Mouse (Mus musculus) liver, embryonic 15.5 days (tissue): Measurements from ENCODE around the gene Fabp1. TPM values are rescaled to one million over a fixed set of nuclear protein-coding genes. Genes with fewer than 3 reads are reported as not detected.
A peak's percentile ranks its signal among the peaks of the same experiment; 100 is the strongest.

ENCODE experiments used
- ATAC-seq: fragments of 200-750 bp; cut with Nextera tagmentation; 2 replicates; pipeline ENCODE4 v1.8.0; 2017; ENCODE audit warnings: moderate number of reproducible peaks, mild to moderate bottlenecking, moderate library complexity; ENCODE audit not compliant: insufficient read depth
- H3K27ac ChIP-seq: fragments of 300-500 bp; sonication (generic); replicated peaks from 2 replicates; pipeline ENCODE4 v1.5.1; 2015; ENCODE audit warnings: mild to moderate bottlenecking, inconsistent platforms
- H3K27me3 ChIP-seq: fragments of 300-500 bp; sonication (generic); 2 replicates; pipeline ENCODE4 v1.6.1; 2015; ENCODE audit warnings: mild to moderate bottlenecking, inconsistent platforms
- H3K36me3 ChIP-seq: fragments of 300-500 bp; sonication (generic); replicated peaks from 2 replicates; pipeline ENCODE4 v1.6.1; 2015; ENCODE audit warnings: moderate library complexity, mild to moderate bottlenecking, inconsistent platforms
- H3K4me1 ChIP-seq: fragments of 300-500 bp; sonication (generic); replicated peaks from 2 replicates; pipeline ENCODE4 v1.6.1; 2015; ENCODE audit warnings: inconsistent platforms
- H3K4me2 ChIP-seq: fragments of 300-500 bp; sonication (generic); 2 replicates; pipeline ENCODE4 v1.6.1; 2015; ENCODE audit warnings: moderate library complexity, mild to moderate bottlenecking, inconsistent platforms
- H3K4me3 ChIP-seq: fragments of 300-500 bp; sonication (generic); replicated peaks from 2 replicates; pipeline ENCODE4 v1.5.1; 2015; ENCODE audit warnings: mild to moderate bottlenecking, inconsistent platforms
- H3K9ac ChIP-seq: fragments of 300-500 bp; sonication (generic); 2 replicates; pipeline ENCODE4 v1.6.1; 2015; ENCODE audit warnings: moderate library complexity, mild to moderate bottlenecking, inconsistent platforms
- H3K9me3 ChIP-seq: fragments of 300-500 bp; sonication (generic); replicated peaks from 2 replicates; pipeline ENCODE4 v1.6.1; 2016; ENCODE audit warnings: inconsistent platforms
- WGBS: fragments of 180-500 bp; shearing (Covaris S2); methylation state at CpG from one replicate; pipeline ENCODE4 v1.1.7; 2015; ENCODE audit warnings: mixed read lengths; ENCODE audit not compliant: insufficient replicate concordance; 5-methylcytosine and 5-hydroxymethylcytosine counted together
- polyA plus RNA-seq: library from polyadenylated mRNA; unstranded; fragments of >200 nt; fragmentation: Nextera tagmentation; extraction: Ambion mirVana; gene quantifications from 2 replicates; pipeline ENCODE4 v1.2.1, GENCODE M21; 2015

Gene Fabp1
- polyA plus RNA-seq, 1 experiment from 2014 or later = 489 TPM

DNA sequence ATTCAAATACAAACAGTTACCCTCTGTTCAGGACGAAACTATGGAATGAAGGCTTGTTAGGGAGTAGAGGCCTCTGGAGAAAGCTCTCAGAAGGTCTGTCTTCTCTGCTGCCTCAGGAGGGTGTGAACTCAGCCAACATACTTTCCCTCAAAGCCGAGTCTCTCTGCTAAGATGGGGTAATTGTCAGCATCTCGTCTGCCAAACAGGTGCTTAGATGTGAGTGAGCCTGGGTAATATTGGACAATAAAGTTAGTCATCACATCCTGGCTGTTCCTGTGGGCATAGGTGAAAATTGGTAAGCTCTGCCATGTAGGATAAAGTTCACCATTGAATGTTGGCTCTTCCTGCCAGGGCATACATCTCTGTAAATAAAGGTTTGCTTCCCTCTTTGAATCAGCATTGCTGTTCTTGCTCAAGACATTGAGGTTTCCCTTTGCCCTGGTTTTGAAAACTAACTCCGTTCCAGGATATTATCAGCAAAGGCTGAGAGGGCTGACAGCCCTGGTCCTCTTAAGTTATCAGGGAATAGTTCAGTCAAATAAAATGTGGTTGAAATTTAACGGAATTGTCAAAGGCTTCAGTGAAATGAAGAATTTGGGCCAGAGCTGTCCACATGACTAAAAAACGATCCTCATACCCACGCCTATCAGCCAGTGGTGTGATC is 14.6 kb upstream of the Fabp1 start:
- Histone ChIP-seq H3K4me3 (no peak overlapping the region), H3K9me3 (no peaks in the 10 kb centered on the region), H3K36me3 (no peaks in the 10 kb centered on the region), H3K27ac (no peak overlapping the region), H3K9ac (no peak overlapping the region), H3K4me2 (no peak overlapping the region), H3K27me3 (no peaks in the 10 kb centered on the region), H3K4me1 (no peaks in the 10 kb centered on the region)
- no peak for ATAC-seq
- WGBS = 52% methylated on average over 7 of the region's 7 CpGs

DNA sequence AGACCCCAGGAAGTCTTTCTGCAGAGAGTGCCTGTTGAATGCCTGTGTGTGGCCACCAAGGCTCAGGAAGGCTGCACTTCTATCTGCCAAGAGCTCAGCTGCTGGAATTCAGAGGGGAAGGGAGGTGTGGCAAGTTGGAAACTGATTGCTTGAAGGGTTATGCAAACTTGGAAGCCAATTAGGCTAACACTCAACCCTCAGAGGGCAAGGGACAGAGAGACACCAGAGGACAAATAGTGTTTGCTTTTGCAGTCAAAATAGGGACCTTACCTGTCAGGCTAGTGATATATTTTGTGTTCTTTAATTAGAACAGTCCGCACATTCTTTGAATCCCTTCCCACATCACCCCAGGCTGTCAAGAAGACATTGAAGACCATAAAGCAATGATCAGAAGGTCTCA is 10.0 kb upstream of the Fabp1 start:
- ATAC-seq = no peak
- Histone ChIP-seq H3K4me3 (no peak overlapping the region), H3K9ac (no peak overlapping the region), H3K4me1 (0 out of 2 replicates have a peak, but pooled peaks cover 4% of the 10 kb centered on the region), H3K27me3 (no peaks in the 10 kb centered on the region), H3K4me2 (no peak overlapping the region), H3K36me3 (no peaks in the 10 kb centered on the region), H3K27ac (no peak overlapping the region), H3K9me3 (no peaks in the 10 kb centered on the region)
- WGBS = 62% methylated on average over 1 of the region's 1 CpGs

DNA sequence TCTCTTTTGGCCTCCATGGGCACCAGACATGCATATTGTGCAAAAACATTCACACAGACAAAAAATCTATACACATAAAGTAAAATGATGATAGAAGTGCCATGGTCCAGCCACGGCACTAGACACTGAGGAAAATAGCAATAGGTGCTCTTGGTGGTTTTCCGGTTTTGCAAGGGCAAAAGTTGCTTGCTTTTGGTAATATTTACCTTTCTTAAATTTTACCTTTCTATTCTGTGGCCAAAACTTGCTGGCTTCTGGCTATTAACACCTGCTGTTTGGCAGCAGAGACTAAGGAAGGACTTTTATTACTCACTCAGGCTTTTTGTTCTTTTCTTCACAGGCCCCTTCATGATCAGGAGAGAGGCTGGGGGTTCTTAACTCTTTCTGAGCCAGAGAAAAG is 9.1 kb upstream of the Fabp1 start:
- WGBS = 81% methylated on average over 2 of the region's 2 CpGs
- no peaks in the 10 kb centered on the region for H3K36me3 ChIP-seq

DNA sequence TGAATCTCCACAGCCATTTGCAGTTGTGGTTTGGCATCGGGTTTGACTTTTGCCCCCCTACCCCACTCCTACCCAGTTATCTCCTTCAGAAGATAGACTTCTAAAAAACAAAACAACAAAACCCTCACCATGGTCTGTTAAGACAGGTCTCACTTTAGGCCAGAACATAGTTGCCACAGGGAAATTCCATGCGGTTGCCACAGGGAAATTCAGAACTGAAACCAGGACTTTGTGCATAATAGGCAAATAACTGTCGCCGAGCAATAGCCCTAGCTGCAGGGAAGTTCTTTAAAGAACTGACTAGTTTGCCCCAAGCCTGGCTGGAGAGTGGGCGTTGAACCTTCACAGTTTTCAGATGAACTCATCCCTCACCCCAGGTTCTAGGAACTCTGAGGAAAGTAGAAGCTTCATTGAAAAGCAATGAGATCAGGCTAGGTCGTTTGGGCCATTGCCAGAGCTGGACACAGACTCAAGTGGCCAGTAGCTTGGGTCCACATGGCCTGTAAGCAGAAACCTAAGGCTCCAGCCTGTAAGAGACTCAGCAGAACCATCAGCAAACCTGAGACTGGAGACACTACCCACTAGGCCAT is 6.4 kb upstream of the Fabp1 start:
- Histone ChIP-seq H3K36me3 (no peaks in the 10 kb centered on the region), H3K4me2 (no peak overlapping the region), H3K4me1 (peaks cover 17% of the 10 kb centered on the region), H3K9ac (no peak overlapping the region), H3K4me3 (no peak overlapping the region), H3K27me3 (no peaks in the 10 kb centered on the region), H3K9me3 (no peaks in the 10 kb centered on the region), H3K27ac (no peak overlapping the region)
- no peak for ATAC-seq
- 56% methylated on average over 6 of the region's 6 CpGs for WGBS

More for the DNA sequence above, 9.1 kb upstream of the Fabp1 start:
- H3K27ac ChIP-seq = no peak overlapping the region
- no peak overlapping the region for H3K9ac ChIP-seq
- no peak overlapping the region for H3K4me3 ChIP-seq
- no peaks in the 10 kb centered on the region for H3K27me3 ChIP-seq
- no peaks in the 10 kb centered on the region for H3K9me3 ChIP-seq
- ATAC-seq = no peak
- no peak overlapping the region for H3K4me2 ChIP-seq
- H3K4me1 ChIP-seq = 0 out of 2 replicates have a peak, but pooled peaks cover 9% of the 10 kb centered on the region

DNA sequence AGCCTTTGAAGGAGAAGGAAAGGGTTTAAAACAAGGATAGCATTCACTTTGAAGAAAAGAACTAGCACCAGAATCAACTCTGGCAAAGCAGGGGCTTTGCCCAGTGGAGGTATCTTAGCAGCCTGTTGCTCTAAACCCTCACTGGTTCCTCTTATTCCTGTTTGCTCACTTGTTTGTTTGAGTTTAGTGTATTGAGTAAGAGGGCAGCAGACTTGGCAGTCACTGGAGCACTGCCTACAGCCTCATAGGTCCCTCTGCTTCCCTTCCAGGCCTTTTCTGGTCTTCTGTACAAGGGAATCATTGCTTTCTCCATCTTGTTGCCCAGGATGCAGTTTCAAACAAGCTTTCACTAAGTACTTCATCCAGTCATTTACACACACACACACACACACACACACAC is 3.5 kb upstream of the Fabp1 start:
- Histone ChIP-seq H3K27me3 (no peaks in the 10 kb centered on the region), H3K9ac (no peak overlapping the region), H3K4me1 (peaks cover 24% of the 10 kb centered on the region), H3K36me3 (no peaks in the 10 kb centered on the region), H3K4me3 (no peak overlapping the region), H3K9me3 (no peaks in the 10 kb centered on the region), H3K4me2 (no peak overlapping the region), H3K27ac (no peak overlapping the region)
- ATAC-seq = peak; percentile 27; the same call in 1 of the 2 replicates

DNA sequence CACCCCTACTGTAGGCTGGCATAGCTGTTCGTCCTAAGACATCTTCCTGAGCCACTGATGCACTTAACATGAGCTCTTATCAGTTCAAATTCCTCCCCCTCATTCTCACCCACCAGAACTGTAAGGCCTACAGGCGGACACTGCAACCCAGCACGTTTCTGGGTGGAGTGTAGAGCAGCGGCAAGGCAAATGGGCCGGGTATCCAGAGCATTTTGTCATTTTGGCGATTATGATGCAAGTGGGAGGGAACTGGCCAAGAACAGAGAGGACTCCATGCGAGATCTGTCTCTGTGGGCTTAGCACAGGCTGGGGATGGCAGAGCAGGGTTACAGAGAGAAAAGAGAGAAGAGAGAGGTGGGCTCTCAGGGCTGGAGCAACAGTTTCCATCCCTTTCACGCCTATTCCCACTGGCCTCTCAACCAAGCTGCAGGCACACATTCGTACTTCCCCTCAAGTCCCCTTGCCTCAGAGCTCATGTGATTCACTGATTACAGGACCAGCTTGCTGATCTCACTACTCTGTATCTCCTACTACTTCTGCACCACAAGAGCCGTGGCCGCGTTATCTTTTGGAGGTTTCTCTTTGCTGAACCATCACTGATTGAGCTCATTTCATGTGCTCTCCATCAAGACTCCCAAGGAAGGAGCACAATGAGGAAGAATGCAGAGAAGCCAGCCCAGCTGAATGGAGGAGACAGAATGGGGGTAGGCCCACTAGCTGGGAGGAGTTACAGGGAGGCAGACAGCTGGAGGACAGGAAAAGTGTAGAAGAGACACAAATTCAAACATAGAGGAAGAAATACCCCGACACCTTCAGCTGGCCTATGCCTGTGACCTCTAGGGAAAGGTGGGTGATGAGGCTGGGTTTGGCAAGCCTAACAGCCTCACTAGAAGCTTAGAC is 1.7 kb upstream of the Fabp1 start:
- Histone ChIP-seq H3K27ac (no peak overlapping the region), H3K4me3 (no peak overlapping the region), H3K4me2 (no peak overlapping the region), H3K4me1 (peaks cover 26% of the 10 kb centered on the region), H3K9me3 (no peaks in the 10 kb centered on the region), H3K27me3 (no peaks in the 10 kb centered on the region), H3K9ac (no peak overlapping the region), H3K36me3 (no peaks in the 10 kb centered on the region)
- 53% methylated on average over 13 of the region's 13 CpGs for WGBS
- no peak for ATAC-seq

DNA sequence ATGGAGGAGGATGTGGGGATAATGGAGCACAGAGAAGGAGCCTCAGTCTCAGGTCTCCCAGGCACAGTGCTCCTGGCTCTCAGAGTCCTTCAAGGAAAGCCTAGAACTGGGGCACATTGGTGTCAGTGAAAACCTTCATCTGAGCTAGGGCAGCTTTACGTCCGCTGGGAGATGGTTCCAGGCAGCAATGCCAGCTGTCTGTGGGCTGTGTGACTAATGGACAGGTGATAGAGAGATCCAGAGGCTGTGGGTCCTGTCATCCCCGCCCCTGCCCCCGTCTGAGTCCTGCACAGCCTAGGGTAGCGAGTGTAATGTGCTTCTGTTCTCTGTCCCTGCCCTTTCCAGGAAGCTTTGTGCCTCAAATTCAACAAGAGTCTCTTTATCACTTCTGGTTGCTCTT is 2.3 kb downstream of the Fabp1 start:
- H3K27me3 ChIP-seq = no peaks in the 10 kb centered on the region
- H3K4me1 ChIP-seq = peaks cover 14% of the 10 kb centered on the region
- H3K9me3 ChIP-seq = no peaks in the 10 kb centered on the region
- H3K9ac ChIP-seq = no peak overlapping the region
- ATAC-seq = no peak
- no peaks in the 10 kb centered on the region for H3K36me3 ChIP-seq
- 62% methylated on average over 5 of the region's 5 CpGs for WGBS
- H3K27ac ChIP-seq = no peak overlapping the region
- 0 out of 2 replicates have a peak overlapping the region, but pooled peaks have one; percentile 35 for H3K4me3 ChIP-seq
- peak overlapping the region; percentile 42 for H3K4me2 ChIP-seq

DNA sequence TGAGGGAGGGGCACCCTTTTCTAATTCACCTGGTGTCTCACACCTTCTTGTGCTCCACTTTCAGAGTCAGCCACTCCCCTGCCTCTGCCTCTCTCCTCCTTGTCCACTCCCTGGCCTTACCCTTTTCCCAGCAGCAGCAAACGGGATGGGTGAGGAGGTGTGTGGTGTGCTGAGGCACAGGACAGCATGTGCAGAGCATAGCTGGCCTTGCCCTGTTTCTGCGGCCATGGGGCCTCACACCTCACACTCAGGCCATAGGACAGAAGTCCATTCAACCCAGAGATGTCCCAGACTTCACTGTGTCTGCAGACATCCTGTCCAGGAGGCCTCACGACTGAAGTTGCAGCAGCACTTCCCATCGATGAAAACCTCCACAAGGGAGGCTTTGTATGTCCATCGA is 4.0 kb downstream of the Fabp1 start:
- H3K9me3 ChIP-seq = no peaks in the 10 kb centered on the region
- H3K36me3 ChIP-seq = no peaks in the 10 kb centered on the region
- no peak overlapping the region for H3K4me2 ChIP-seq
- ATAC-seq = no peak
- H3K27ac ChIP-seq = no peak overlapping the region
- H3K4me3 ChIP-seq = no peak overlapping the region
- H3K27me3 ChIP-seq = no peaks in the 10 kb centered on the region
- WGBS = 62% methylated on average over 5 of the region's 5 CpGs
- H3K9ac ChIP-seq = no peak overlapping the region
- peaks cover 5% of the 10 kb centered on the region; the same call in 1 of the 2 replicates for H3K4me1 ChIP-seq

DNA sequence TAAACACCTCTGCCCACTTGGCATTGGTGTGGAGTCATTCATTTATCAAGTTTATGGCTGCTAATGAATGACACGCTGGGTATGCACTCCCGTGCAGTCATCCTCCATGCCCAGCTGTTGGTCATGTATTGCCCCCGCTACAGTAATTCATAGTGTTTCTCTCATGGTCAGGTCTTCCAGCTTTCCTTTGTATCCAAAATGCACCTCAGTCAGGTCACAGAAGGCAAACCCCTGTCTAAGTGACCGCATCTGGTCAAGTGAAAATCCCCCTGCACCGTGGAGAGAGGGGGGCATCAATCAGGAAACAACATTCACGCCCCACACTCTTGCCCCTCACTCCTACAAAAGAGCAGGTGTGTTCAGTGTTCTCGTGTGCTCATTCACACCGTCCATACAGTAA is 4.5 kb downstream of the Fabp1 start:
- no peak overlapping the region for H3K27ac ChIP-seq
- no peaks in the 10 kb centered on the region for H3K36me3 ChIP-seq
- no peaks in the 10 kb centered on the region for H3K9me3 ChIP-seq
- H3K27me3 ChIP-seq = no peaks in the 10 kb centered on the region
- H3K4me1 ChIP-seq = 0 out of 2 replicates have a peak, but pooled peaks cover 3% of the 10 kb centered on the region
- WGBS = 75% methylated on average over 8 of the region's 8 CpGs
- no peak overlapping the region for H3K9ac ChIP-seq
- no peak overlapping the region for H3K4me3 ChIP-seq
- no peak for ATAC-seq
- no peak overlapping the region for H3K4me2 ChIP-seq

DNA sequence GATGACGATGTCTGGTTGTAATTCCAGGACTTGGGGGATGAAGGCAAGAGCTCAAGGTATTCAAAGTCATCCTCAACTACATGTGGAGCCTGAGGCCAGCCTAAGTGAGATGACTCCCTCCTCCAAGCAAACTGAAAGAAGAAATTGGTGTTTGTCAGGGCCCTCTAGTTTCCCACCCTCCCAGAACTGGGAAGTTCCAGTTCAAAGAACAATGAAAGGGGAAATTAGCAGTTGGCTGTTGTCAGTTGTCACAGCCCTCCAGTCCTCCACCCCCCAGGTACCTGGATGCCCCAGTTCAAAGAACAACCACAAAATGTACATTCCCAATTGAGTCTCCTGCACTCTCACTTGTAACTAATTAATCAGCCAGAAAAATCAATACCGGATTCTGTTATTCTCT is 9.1 kb downstream of the Fabp1 start:
- H3K9me3 ChIP-seq = no peaks in the 10 kb centered on the region
- H3K4me1 ChIP-seq = no peaks in the 10 kb centered on the region
- no peaks in the 10 kb centered on the region for H3K36me3 ChIP-seq
- H3K4me3 ChIP-seq = no peak overlapping the region
- H3K9ac ChIP-seq = no peak overlapping the region
- no peaks in the 10 kb centered on the region for H3K27me3 ChIP-seq
- ATAC-seq = no peak
- WGBS = 53% methylated on average over 2 of the region's 2 CpGs
- no peak overlapping the region for H3K27ac ChIP-seq
- no peak overlapping the region for H3K4me2 ChIP-seq

DNA sequence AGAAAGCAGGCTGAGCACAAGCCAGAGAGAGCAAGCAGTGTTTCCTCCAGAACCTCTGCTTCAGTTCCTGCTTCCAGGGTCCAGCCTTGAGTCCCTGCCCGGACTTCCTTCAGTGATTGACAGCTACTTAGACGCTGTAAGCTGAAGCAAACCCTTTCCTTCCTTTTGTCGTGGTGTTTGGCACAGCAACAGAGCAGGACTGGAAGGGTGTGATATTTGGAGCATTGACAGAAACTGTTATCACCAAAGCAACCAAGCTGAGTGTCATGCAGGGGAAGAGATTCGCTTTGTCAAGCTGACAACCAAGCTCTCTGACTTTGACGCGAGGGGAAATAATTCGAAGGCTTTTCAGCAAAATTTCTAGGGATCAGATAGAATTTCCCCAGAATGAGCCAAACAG is 12.3 kb downstream of the Fabp1 start:
- no peaks in the 10 kb centered on the region for H3K4me1 ChIP-seq
- no peak for ATAC-seq
- no peak overlapping the region for H3K4me2 ChIP-seq
- no peak overlapping the region for H3K9ac ChIP-seq
- 38% methylated on average over 7 of the region's 7 CpGs for WGBS
- H3K27me3 ChIP-seq = no peaks in the 10 kb centered on the region
- no peaks in the 10 kb centered on the region for H3K9me3 ChIP-seq
- H3K36me3 ChIP-seq = no peaks in the 10 kb centered on the region
- H3K4me3 ChIP-seq = no peak overlapping the region
- no peak overlapping the region for H3K27ac ChIP-seq
